Mouse (Mus musculus) brain, adult 2 months (tissue): ENCODE data around the gene Gpi1.
A peak's percentile ranks its signal among the peaks of the same experiment; 100 is the strongest.
"Not testable (repeated sequence)": the region's sequence is repeated elsewhere in the genome, so short reads cannot be mapped to it uniquely, and the experiment has no call there.

ENCODE experiments used
- DNase-seq: peaks from one replicate; pipeline ENCODE4 v3.0.0; 2011; ENCODE audit warnings: low read depth, low spot score

The Gpi1 gene

DNA sequence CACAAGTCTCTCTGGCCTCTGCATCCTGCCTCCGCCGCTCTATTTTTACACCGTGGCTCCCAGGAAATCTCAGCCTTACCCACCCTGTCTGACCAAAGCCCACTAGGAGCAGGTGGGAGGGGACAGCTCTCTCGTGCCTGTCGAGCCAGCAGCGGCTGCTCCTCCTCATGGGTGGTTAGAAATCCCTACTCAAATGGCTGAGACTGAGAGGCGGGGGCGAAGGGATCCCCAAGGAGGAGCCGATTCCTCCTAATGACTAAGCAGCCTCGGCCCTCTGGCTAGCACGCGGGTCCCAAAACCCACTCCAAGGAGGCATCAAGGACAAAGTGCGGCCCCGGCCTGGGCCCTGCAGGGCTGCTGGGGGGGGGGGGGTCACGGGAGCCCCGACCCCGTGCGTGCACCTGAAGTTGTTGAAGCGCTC, 435 bp downstream of the Gpi1 start:
- peak; percentile 78 for DNase-seq

DNA sequence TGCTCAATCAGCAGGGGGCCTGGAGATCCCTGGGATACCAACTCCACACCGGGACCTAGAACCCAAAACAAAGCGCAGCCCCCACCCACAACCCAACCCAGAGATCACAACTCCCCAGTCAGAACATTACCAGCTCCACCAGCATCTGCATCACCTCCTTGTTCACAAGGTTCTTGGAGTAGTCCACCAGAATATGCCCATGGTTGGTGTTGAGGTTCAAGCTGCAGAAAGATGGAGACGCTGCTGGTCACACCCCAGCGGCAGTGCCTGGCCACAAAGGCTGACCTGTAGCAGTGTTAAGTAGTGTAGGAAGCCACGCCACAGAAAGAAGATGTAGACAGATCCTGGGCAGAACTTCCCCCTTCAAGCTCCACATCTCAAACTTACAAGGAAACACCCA, 983 bp downstream of the Gpi1 start:
- DNase-seq, result no peak

- peak; percentile 74 for DNase-seq
Observed at GRCm38 (mm10) chr7:34228641-34229040, 1.5 kb downstream of the Gpi1 start.

DNA sequence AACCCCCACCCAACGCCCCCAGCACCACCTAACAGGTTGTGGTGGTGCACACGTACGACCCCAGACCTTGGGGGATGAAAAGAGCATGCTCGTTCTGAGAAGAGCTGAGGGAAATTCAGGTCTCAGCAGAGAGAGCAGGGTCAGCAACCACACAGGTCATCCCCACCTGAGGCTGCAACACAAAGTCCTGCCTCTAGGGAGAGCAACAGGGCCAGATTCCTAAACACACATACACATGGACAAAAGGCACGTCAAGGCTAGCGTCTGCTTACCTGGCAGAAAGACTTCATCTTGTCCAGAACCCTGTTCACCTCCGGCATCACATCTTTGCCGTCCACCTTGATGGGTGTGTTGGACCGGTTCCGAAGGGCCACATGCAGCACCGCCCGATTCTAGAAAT, 3.3 kb downstream of the Gpi1 start:
- DNase-seq, result peak; percentile 32

DNA sequence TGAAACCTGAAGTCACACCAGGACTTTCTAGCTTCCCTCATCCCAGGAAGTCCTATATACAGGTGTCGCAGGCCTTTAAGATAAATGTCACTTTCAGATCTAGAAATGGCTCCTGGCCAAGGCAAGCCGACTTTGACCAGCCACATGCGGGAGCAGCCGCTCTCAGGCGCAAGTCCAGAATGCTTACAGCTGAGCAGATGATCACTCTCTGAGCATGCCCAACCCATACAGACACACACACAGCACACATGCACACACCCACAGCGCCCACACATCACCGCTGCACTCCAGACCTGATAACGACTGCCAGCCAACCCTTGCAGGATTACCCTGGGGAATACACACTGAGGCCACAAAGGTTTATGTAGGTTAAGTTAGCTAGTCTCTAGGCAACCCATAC, 4.0 kb downstream of the Gpi1 start:
- peak; percentile 81 for DNase-seq

DNA sequence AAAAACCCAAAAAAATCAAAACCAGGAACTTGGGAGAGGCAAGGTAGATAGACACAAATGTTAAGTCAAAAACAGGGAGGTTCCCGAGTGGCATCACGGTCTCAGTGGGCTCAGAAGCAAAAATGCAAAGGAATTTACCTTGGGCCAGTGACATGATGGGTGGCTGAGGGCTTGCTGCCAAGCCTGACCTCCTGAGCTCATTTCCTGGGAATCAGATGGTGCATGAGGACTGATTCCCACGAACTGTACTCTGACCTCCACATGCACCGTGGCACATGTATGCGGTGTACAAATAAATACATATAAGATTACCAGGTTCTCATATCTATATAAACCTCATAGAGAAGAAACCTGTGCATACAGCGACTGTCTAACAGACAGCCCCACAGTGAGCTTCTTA, 5.8 kb downstream of the Gpi1 start:
- DNase-seq, result peak; percentile 27

GRCm38 (mm10) chr7:34222340-34222739, 7.8 kb downstream of the Gpi1 start:
- DNase-seq, result no peak

DNA sequence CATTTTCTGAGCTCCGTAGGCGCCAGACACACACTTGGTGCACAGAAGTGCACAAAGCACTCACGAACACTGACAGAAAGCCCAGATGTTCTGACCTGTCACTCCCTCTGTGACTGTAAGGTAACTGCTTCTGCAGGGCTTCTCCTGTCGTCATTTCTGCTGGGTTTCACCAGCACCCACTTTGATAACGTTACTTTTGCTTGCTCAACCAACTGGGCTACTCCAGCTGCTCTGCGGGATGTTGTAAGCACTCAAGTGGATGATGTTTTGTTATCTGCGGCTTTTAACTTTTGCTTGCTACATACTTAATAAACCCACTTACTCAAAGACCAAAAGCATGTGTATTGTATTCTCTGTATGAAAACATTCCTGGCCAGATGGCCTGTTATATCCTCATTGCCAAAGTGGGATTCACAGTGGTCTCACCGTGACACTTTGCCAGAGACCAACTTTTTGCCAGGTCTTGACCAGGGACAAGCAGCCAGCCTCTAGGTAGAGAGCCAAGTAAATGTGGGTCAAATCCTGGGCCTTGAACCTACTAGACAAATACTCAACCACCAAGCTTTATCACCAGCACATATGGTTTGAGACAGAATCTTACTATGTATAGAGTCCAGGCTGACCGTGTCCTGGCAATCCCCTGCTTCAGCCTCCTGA, 8.4 kb downstream of the Gpi1 start:
- no peak for DNase-seq

- DNase-seq, result no peak
Observed at GRCm38 (mm10) chr7:34218496-34218895, 11.6 kb downstream of the Gpi1 start.

GRCm38 (mm10) chr7:34216474-34216873, 13.7 kb downstream of the Gpi1 start:
- no peak for DNase-seq

DNA sequence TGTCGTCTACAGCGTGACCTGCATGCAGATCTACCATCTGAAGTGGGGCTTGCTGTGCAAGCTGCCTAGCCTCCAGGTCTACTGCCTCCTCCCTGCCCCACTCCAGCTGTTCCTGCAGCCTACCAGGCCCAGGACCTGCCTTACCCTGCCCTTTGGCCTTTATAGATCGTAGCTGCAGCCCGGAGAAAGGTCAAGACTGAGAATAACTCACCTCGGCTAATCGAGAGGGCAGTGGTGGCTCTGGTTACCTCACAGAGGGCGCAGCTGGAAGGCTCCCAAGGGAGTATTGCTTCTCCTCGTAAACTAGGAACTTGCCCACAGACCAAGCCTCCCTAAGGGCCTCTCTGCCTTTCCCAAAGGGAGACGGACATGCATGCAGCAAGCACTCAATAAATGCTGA, 14.7 kb downstream of the Gpi1 start:
- no peak for DNase-seq

- peak; percentile 40 for DNase-seq
Observed at GRCm38 (mm10) chr7:34214644-34215043, 15.5 kb downstream of the Gpi1 start.

DNA sequence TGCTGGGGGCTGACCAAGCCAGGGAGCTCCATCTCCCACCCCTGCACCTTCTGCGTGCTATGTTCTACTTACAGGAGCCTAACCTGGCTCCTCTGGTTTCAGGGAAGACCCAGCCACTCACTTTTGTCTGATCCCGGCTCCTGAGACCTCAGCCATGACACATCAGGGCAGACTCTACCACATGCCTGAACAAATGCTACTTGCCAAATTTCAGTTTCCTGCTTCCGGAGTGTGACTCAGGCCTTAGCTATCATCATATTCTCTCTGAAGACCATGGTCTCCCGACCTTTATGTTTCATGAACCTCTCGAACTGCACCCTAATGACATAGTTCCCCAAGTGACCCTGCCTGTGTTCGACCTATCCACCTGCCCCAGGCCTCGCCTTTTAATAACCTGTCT, 16.9 kb downstream of the Gpi1 start:
- no peak for DNase-seq

- no peak for DNase-seq
Observed at GRCm38 (mm10) chr7:34208027-34208745, 21.9 kb downstream of the Gpi1 start.

GRCm38 (mm10) chr7:34206331-34206730, 23.8 kb downstream of the Gpi1 start:
- DNase-seq, result no peak

GRCm38 (mm10) chr7:34202147-34202546, 28.0 kb downstream of the Gpi1 start:
- not testable (repeated sequence) for DNase-seq

GRCm38 (mm10) chr7:34200829-34201228, 29.3 kb downstream of the Gpi1 start:
- no peak for DNase-seq

DNA sequence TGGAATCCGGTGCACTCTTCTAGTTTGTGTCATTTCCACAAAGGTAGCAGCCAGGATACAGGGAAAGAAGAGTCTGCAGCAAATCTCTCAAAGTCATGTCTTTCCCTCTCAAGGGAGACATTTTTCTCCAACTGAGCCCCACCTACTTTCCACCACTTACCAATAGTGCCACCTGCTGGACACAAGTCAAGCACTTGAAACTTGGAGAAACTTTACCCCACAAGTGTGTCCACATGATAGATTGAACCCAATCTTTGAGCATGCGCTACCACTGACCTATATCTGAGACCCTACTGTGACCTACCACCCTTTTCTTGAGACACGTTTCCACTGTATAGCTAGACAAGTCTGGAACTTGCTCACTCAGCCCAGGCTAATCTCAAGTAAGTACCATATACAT, 31.8 kb downstream of the Gpi1 start:
- peak; percentile 56 for DNase-seq

DNA sequence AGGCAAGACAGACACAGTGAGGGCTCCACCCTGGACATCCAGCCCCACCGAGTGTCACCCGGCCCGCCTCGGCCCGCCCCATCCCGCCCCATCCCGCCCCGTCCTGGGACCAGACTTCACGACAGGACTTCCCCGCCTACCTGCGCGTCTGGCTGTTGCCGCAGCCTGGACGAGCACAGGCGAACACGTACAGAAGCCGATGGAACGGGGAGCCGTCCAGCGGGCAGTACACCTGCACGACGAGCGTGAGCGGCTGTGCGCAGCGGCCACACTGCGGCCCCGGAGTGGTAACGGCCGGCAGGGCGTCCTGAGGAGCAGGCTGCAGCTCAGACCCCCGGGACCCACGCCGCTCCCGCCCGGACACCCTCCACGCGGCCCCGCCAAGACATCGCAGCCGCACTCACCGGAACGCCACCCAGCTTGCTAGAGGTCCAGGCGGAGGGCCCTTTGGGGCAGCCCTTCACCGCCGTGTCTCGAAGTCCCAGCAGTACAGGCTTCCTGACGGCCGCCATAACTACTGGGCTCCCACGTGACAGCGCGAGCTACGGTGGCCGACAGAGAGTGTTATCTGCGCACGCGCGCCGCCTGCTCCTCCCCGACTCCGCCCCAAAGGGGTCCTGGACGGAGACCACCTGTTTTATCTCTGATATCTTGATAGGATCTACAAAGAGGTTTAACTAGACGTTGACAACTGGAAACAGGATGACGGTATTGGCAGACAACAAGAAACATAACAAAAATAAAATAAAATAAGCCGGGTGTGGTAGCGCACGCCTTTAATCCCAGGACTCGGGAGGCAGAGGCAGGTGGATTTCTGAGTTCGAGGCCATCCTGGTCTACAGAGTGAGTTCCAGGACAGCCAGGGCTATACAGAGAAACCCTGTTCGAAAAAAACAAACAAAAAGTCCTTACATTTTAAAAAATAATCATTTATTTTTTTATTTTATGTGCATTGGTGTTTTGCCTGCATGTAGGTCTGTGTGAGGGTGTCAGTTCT, 33.7 kb downstream of the Gpi1 start, which contains the start of gene Pdcd2l:
Pdcd2l (minus strand) TSS at position 530 of the 997 bp plus-strand sequence.
- peak; percentile 95 for DNase-seq

- DNase-seq, result peak; percentile 11
Observed at GRCm38 (mm10) chr7:34195632-34196031, 34.5 kb downstream of the Gpi1 start.

DNA sequence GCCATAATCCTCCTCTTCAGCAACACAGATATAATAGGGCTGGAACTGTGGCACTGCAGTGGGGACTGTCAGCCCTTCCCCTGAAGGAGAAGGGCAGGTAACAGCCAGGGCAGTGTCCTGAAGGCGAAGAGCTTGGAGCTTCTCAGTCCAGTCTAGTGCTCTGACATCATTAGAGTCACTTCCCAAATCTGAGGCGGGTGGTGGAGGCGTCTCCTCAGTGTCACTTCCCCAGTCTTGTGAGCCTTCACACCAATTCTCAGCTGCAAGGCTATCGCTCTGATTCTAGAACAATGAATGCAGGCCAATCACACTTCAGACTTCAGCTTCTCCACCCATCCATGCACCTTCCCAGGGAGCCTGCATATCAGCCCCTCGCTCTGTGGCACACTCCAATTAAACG, 37.3 kb downstream of the Gpi1 start:
- peak; percentile 16 for DNase-seq

DNA sequence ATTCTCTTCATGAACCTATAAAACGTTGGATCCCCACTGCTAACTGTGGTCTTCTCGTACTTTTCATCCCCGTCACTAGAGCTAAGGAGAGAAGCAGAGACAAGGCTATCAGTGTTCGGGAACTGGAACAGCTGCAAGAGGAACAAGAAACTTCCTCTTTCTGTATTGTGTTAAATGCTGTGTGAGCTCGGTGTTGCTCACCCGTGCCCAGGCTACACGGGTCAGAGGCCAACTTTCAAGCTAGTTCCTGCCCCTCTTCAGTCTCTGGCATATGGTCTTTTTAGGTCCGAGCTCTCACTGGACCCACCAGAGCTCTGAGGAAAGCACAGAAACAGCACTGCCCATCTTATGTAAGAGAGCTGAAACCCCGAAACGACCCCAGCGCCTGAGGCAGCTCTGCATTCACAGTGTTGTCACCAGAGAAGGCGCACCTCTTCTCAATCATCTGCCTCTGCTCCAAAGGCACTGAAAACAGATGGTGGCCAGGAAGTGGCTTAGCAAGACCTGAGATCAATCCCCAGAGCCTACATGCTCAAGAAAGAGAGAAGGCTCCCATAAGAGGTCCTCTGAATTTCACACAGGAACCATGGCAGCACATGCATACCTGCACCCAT, 40.7 kb downstream of the Gpi1 start:
- peak; percentile 18 for DNase-seq
